Mouse (Mus musculus) layer of hippocampus, adult 2 months (tissue): Measurements from ENCODE around the gene Gns. TPM values are rescaled to one million over a fixed set of nuclear protein-coding genes. Genes with fewer than 3 reads are reported as not detected.
"Not testable (repeated sequence)": the region's sequence is repeated elsewhere in the genome, so short reads cannot be mapped to it uniquely, and the experiment has no call there.

Source experiments
- DNase-seq, 2 experiments: peaks; one replicate each; pipeline ENCODE4 v3.0.0; 2022; ENCODE audit warnings: low spot score in 2 of 2
- H3K27ac ChIP-seq: fragments of 200-600 bp; 2 replicates; pipeline ENCODE4 v1.8.1; 2022
- H3K4me3 ChIP-seq: fragments of 200-600 bp; 2 replicates; pipeline ENCODE4 v1.8.1; 2022; ENCODE audit warnings: mild to moderate bottlenecking
- CTCF ChIP-seq: fragments of 200-600 bp; conservative IDR thresholded peaks from 2 replicates; pipeline ENCODE4 v1.8.1; 2022; ENCODE audit warnings: antibody characterized with exemption, mild to moderate bottlenecking, moderate library complexity
- long read RNA-seq, 2 experiments: library from polyadenylated mRNA; stranded (forward); transcript quantifications; one replicate each; pipeline ENCODE4 v2.0.0; 2021; ENCODE audit warnings: borderline mapping rate in 2 of 2
- total RNA-seq, 2 experiments: library from RNA; stranded (reverse); gene quantifications; 2 replicates each; pipeline ENCODE4 v1.2.3; 2021

Gene Gns
- 10 to 100 TPM; 78.8 to 83.5 TPM for total RNA-seq
- long read RNA-seq, experiment 1, transcript Gns-201 (14 exons, 3,855 nt), result major isoform, 74 of 96 reads
- long read RNA-seq, experiment 1, partial matches to known transcripts, result 20 of 96 reads
- long read RNA-seq, experiment 1, other reads (novel, unspliced or antisense), result 2 of 96 reads
- long read RNA-seq, experiment 2, transcript Gns-201 (14 exons, 3,855 nt), result major isoform, 114 of 133 reads
- long read RNA-seq, experiment 2, partial matches to known transcripts, result 8 of 133 reads
- long read RNA-seq, experiment 2, other reads (novel, unspliced or antisense), result 10 of 133 reads

- TF ChIP-seq CTCF, result peak; percentile 38; the same call in 1 of the 2 replicates
These were observed at the start of gene Gns for GRCm38 (mm10) chr10:121364801-121365564. Gns (plus strand) TSS chr10:121365090.

GRCm38 (mm10) chr10:121315321-121316283 lies 49.3 kb upstream of the Gns start:
- no peak overlapping the region for H3K4me3 ChIP-seq
- TF ChIP-seq CTCF, result no peak
- H3K27ac ChIP-seq, result peak overlapping the region; percentile 48; the same call in 1 of the 2 replicates
- no peak for DNase-seq

More at GRCm38 (mm10) chr10:121364801-121365564, at the start of gene Gns:
- DNase-seq, result peak; percentile 72 to 83
- H3K27ac ChIP-seq, result peak within 1 kb of the TSS; percentile 94
- peak within 1 kb of the TSS; percentile 66 for H3K4me3 ChIP-seq

DNA sequence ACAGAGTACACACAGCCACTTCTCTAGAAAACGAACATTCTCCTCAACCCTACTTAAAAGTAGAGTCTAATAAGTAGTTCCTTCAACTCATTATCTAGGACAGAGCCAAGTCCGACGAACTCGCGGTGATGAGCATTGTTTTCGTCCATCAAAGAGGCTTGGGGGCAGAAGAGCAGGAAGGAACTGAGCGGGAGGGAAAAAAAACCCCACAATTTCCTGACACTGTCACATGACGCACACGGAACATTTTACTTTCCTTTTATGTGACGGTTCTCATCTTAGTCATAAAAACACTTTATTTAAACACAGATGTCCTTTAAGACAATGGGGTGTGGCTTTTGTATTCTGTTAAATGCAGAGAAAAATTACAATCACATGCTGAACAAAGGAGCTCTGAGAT lies 48.5 kb upstream of the Gns start:
- Histone ChIP-seq H3K27ac (no peak overlapping the region), H3K4me3 (no peak overlapping the region)
- DNase-seq, result no peak
- no peak for TF ChIP-seq CTCF

- Histone ChIP-seq H3K4me3 (no peak overlapping the region), H3K27ac (no peak overlapping the region)
- no peak for DNase-seq
- no peak for TF ChIP-seq CTCF
These were observed 46.4 kb upstream of the Gns start for GRCm38 (mm10) chr10:121318397-121318950.

DNA sequence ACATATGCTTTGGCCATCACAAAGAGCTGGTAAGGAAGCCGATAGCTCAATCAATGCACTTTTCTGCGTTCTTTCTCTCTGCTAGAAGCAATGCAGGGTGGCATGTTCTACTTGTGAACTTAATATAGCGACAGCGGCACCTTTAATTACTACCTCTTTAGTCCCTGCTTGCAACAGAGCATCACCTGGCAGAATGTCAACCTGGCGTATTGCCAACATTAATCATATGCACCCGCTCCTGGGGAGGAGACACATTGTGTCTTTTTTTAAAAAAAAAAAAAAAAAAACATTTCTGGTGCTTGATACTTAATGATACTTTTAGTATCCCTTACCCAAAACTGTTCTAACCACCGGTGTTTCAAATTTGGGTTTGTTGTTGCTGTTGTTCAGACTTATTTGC lies 41.4 kb upstream of the Gns start:
- no peak for TF ChIP-seq CTCF
- DNase-seq, result no peak
- Histone ChIP-seq H3K4me3 (no peak overlapping the region), H3K27ac (no peak overlapping the region)

DNA sequence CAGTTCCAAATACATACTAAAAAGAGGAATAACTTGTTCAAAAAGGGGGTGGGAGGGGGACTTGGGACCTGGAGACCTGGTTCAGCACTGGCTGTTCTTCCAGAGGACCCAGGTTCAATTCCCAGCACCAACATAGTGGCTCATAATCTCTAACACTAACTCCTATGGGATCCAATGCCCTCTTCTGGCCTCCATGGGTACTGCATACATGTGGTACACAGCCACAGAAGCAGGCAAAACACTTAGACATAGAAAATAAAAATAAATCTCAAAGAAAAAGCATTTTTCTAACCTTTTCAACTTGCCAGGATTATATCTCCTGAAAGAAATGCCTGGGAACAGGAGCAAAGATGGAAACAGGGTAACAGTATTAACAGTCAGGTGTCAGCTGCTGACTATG lies 38.7 kb upstream of the Gns start:
- no peak overlapping the region for H3K4me3 ChIP-seq
- DNase-seq, result no peak
- TF ChIP-seq CTCF, result peak; percentile 62

GRCm38 (mm10) chr10:121329586-121329985 lies 35.3 kb upstream of the Gns start:
- Histone ChIP-seq H3K27ac (no peak overlapping the region), H3K4me3 (no peak overlapping the region)
- no peak for DNase-seq
- TF ChIP-seq CTCF, result no peak

More for the DNA sequence above, 38.7 kb upstream of the Gns start:
- no peak overlapping the region for H3K27ac ChIP-seq

DNA sequence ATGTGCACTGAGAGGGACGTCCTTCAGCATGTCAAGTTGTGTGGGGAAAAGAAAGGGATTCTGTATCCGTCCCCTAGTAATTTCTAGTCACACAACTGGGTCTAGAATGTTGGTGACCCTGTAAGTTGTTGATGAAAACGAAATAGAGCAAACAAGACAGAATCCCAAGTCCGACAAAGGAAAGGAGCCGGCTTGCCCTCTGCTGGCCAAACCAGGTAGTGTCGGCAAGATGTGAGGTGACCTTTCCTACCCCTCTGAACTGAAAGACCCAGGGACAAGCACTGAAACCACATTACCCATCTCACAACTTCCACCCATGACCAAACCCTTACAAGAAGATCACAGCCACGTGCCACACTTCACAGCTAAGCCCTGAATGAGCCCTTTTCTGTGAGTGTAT lies 34.0 kb upstream of the Gns start:
- H3K4me3 ChIP-seq, result no peak overlapping the region
- DNase-seq, result peak; percentile 44 to 81
- H3K27ac ChIP-seq, result no peak overlapping the region
- TF ChIP-seq CTCF, result peak; percentile 91

GRCm38 (mm10) chr10:121334576-121334975 lies 30.3 kb upstream of the Gns start:
- peak; percentile 96 for TF ChIP-seq CTCF
- no peak overlapping the region for H3K27ac ChIP-seq
- no peak overlapping the region for H3K4me3 ChIP-seq
- peak; percentile 32 to 74 for DNase-seq

GRCm38 (mm10) chr10:121336536-121336935 lies 28.4 kb upstream of the Gns start:
- not testable (repeated sequence) for H3K4me3 ChIP-seq, DNase-seq, H3K27ac ChIP-seq

GRCm38 (mm10) chr10:121340754-121341593 lies 23.9 kb upstream of the Gns start:
- no peak for DNase-seq
- TF ChIP-seq CTCF, result no peak
- Histone ChIP-seq H3K27ac (no peak overlapping the region), H3K4me3 (no peak overlapping the region)
